Mouse (Mus musculus) midbrain, embryonic 12.5 days (tissue): ENCODE results near the gene Snd1. TPM values are rescaled to one million over a fixed set of nuclear protein-coding genes. Genes with fewer than 3 reads are reported as not detected.

ENCODE experiments used
- ATAC-seq: fragments of 200-750 bp; cut with Nextera tagmentation; 2 replicates; pipeline ENCODE4 v1.8.0; 2017; ENCODE audit warnings: low read depth, moderate TSS enrichment, moderate library complexity; ENCODE audit not compliant: low FRiP score
- H3K27ac ChIP-seq: fragments of 300-500 bp; sonication (generic); replicated peaks from 2 replicates; pipeline ENCODE4 v1.5.1; 2016; ENCODE audit warnings: mild to moderate bottlenecking
- H3K27me3 ChIP-seq: fragments of 300-500 bp; sonication (generic); 2 replicates; pipeline ENCODE4 v1.6.1; 2016; ENCODE audit warnings: mild to moderate bottlenecking
- H3K36me3 ChIP-seq: fragments of 300-500 bp; sonication (generic); 2 replicates; pipeline ENCODE4 v1.6.1; 2016
- H3K4me1 ChIP-seq: fragments of 300-500 bp; sonication (generic); 2 replicates; pipeline ENCODE4 v1.6.1; 2016
- H3K4me2 ChIP-seq: fragments of 300-500 bp; sonication (generic); replicated peaks from 2 replicates; pipeline ENCODE4 v1.6.1; 2016; ENCODE audit warnings: mild to moderate bottlenecking, moderate library complexity
- H3K4me3 ChIP-seq: fragments of 300-500 bp; sonication (generic); 2 replicates; pipeline ENCODE4 v1.5.1; 2016; ENCODE audit warnings: mild to moderate bottlenecking
- H3K9ac ChIP-seq: fragments of 300-500 bp; sonication (generic); replicated peaks from 2 replicates; pipeline ENCODE4 v1.6.1; 2016; ENCODE audit warnings: mild to moderate bottlenecking, moderate library complexity
- H3K9me3 ChIP-seq: fragments of 300-500 bp; sonication (generic); 2 replicates; pipeline ENCODE4 v1.6.1; 2016; ENCODE audit warnings: mild to moderate bottlenecking
- WGBS: fragments of 180-500 bp; shearing (Covaris S2); methylation state at CpG from one replicate; pipeline ENCODE4 v1.1.7; 2016; 5-methylcytosine and 5-hydroxymethylcytosine counted together
- polyA plus RNA-seq: library from polyadenylated mRNA; unstranded; fragments of >200 nt; fragmentation: Nextera tagmentation; extraction: Ambion mirVana; gene quantifications from 2 replicates; pipeline ENCODE4 v1.2.1, GENCODE M21; 2016

Gene Snd1
- polyA plus RNA-seq, 1 experiment from 2014 or later, result 106 TPM

- Histone ChIP-seq H3K27me3 (no peaks in the 10 kb centered on the region), H3K4me2 (no peak overlapping the region), H3K27ac (no peak overlapping the region), H3K36me3 (no peaks in the 10 kb centered on the region), H3K9me3 (no peaks in the 10 kb centered on the region), H3K9ac (no peak overlapping the region), H3K4me1 (no peaks in the 10 kb centered on the region; the same call in 1 of the 2 replicates), H3K4me3 (no peak overlapping the region)
- no peak for ATAC-seq
- 74% methylated on average over 3 of the region's 3 CpGs for WGBS
Observed at GRCm38 (mm10) chr6:28664716-28665115, 189.8 kb downstream of the Snd1 start.

- H3K4me1 ChIP-seq, result no peaks in the 10 kb centered on the region; the same call in 1 of the 2 replicates
- no peak overlapping the region for H3K4me3 ChIP-seq
- H3K9ac ChIP-seq, result no peak overlapping the region
- H3K27ac ChIP-seq, result no peak overlapping the region
- 93% methylated on average over 1 of the region's 1 CpGs for whole genome bisulfite sequencing
- H3K36me3 ChIP-seq, result no peaks in the 10 kb centered on the region
- H3K4me2 ChIP-seq, result no peak overlapping the region
- no peaks in the 10 kb centered on the region for H3K9me3 ChIP-seq
- no peaks in the 10 kb centered on the region for H3K27me3 ChIP-seq
- ATAC-seq, result no peak
Observed at GRCm38 (mm10) chr6:28667586-28667985, 192.6 kb downstream of the Snd1 start.

- no peak overlapping the region for H3K4me3 ChIP-seq
- H3K27ac ChIP-seq, result no peak overlapping the region
- H3K36me3 ChIP-seq, result no peaks in the 10 kb centered on the region
- no peaks in the 10 kb centered on the region; the same call in 1 of the 2 replicates for H3K4me1 ChIP-seq
- H3K4me2 ChIP-seq, result no peak overlapping the region
- no peaks in the 10 kb centered on the region for H3K9me3 ChIP-seq
- no peaks in the 10 kb centered on the region for H3K27me3 ChIP-seq
- 97% methylated on average over 5 of the region's 5 CpGs for WGBS
- no peak overlapping the region for H3K9ac ChIP-seq
- ATAC-seq, result no peak
Observed at GRCm38 (mm10) chr6:28669251-28669650, 194.3 kb downstream of the Snd1 start.

- Histone ChIP-seq H3K4me2 (no peak overlapping the region), H3K27ac (no peak overlapping the region), H3K4me1 (no peaks in the 10 kb centered on the region), H3K9me3 (no peaks in the 10 kb centered on the region), H3K27me3 (no peaks in the 10 kb centered on the region), H3K36me3 (no peaks in the 10 kb centered on the region), H3K9ac (no peak overlapping the region), H3K4me3 (no peak overlapping the region)
- no peak for ATAC-seq
- WGBS, result 72% methylated on average over 1 of the region's 1 CpGs
Observed at GRCm38 (mm10) chr6:28672388-28672787, 197.4 kb downstream of the Snd1 start.

- Histone ChIP-seq H3K36me3 (no peaks in the 10 kb centered on the region), H3K9me3 (no peaks in the 10 kb centered on the region), H3K27me3 (no peaks in the 10 kb centered on the region), H3K4me1 (no peaks in the 10 kb centered on the region), H3K27ac (no peak overlapping the region), H3K9ac (no peak overlapping the region), H3K4me3 (no peak overlapping the region), H3K4me2 (no peak overlapping the region)
- WGBS, result 90% methylated on average over 1 of the region's 1 CpGs
- ATAC-seq, result no peak
Observed at GRCm38 (mm10) chr6:28674686-28675085, 199.7 kb downstream of the Snd1 start.

- H3K27ac ChIP-seq, result no peak overlapping the region
- H3K36me3 ChIP-seq, result no peaks in the 10 kb centered on the region
- 91% methylated on average over 1 of the region's 1 CpGs for WGBS
- no peak overlapping the region for H3K9ac ChIP-seq
- no peak for ATAC-seq
- no peak overlapping the region for H3K4me2 ChIP-seq
- H3K4me1 ChIP-seq, result no peaks in the 10 kb centered on the region; the same call in 1 of the 2 replicates
- H3K4me3 ChIP-seq, result no peak overlapping the region
- H3K27me3 ChIP-seq, result no peaks in the 10 kb centered on the region
- no peaks in the 10 kb centered on the region for H3K9me3 ChIP-seq
Observed at GRCm38 (mm10) chr6:28678896-28679295, 204.0 kb downstream of the Snd1 start.

GRCm38 (mm10) chr6:28680537-28680936 is 205.6 kb downstream of the Snd1 start:
- 88% methylated on average over 4 of the region's 4 CpGs for WGBS
- Histone ChIP-seq H3K9me3 (no peaks in the 10 kb centered on the region), H3K4me2 (no peak overlapping the region), H3K9ac (no peak overlapping the region), H3K27me3 (no peaks in the 10 kb centered on the region), H3K36me3 (no peaks in the 10 kb centered on the region), H3K27ac (no peak overlapping the region), H3K4me3 (no peak overlapping the region), H3K4me1 (no peaks in the 10 kb centered on the region; the same call in 1 of the 2 replicates)
- ATAC-seq, result no peak

- ATAC-seq, result no peak
- 92% methylated on average over 8 of the region's 8 CpGs for WGBS
- Histone ChIP-seq H3K27me3 (no peaks in the 10 kb centered on the region), H3K4me2 (no peak overlapping the region), H3K9me3 (no peaks in the 10 kb centered on the region), H3K4me3 (no peak overlapping the region), H3K9ac (no peak overlapping the region), H3K27ac (no peak overlapping the region), H3K36me3 (no peaks in the 10 kb centered on the region), H3K4me1 (no peaks in the 10 kb centered on the region; the same call in 1 of the 2 replicates)
Observed at GRCm38 (mm10) chr6:28681521-28682457, 206.8 kb downstream of the Snd1 start.

GRCm38 (mm10) chr6:28685052-28685451 is 210.1 kb downstream of the Snd1 start:
- no peak overlapping the region for H3K9ac ChIP-seq
- ATAC-seq, result no peak
- no peaks in the 10 kb centered on the region for H3K36me3 ChIP-seq
- H3K4me1 ChIP-seq, result no peaks in the 10 kb centered on the region; the same call in 1 of the 2 replicates
- H3K27ac ChIP-seq, result no peak overlapping the region
- no peaks in the 10 kb centered on the region for H3K9me3 ChIP-seq
- WGBS, result 61% methylated on average over 3 of the region's 3 CpGs
- no peak overlapping the region for H3K4me2 ChIP-seq
- H3K4me3 ChIP-seq, result no peak overlapping the region
- H3K27me3 ChIP-seq, result no peaks in the 10 kb centered on the region

GRCm38 (mm10) chr6:28685745-28686144 is 210.8 kb downstream of the Snd1 start:
- 70% methylated on average over 5 of the region's 5 CpGs for WGBS
- Histone ChIP-seq H3K9ac (no peak overlapping the region), H3K9me3 (no peaks in the 10 kb centered on the region), H3K4me2 (no peak overlapping the region), H3K27ac (no peak overlapping the region), H3K27me3 (no peaks in the 10 kb centered on the region), H3K4me1 (no peaks in the 10 kb centered on the region; the same call in 1 of the 2 replicates), H3K36me3 (no peaks in the 10 kb centered on the region), H3K4me3 (no peak overlapping the region)
- ATAC-seq, result no peak

- no peaks in the 10 kb centered on the region for H3K36me3 ChIP-seq
- H3K27ac ChIP-seq, result no peak overlapping the region
- no peak for ATAC-seq
- 91% methylated on average over 5 of the region's 5 CpGs for WGBS
- no peak overlapping the region for H3K4me3 ChIP-seq
- H3K4me1 ChIP-seq, result no peaks in the 10 kb centered on the region
- H3K4me2 ChIP-seq, result no peak overlapping the region
- H3K27me3 ChIP-seq, result no peaks in the 10 kb centered on the region
- H3K9ac ChIP-seq, result no peak overlapping the region
- H3K9me3 ChIP-seq, result no peaks in the 10 kb centered on the region
Observed at GRCm38 (mm10) chr6:28687776-28688175, 212.8 kb downstream of the Snd1 start.

GRCm38 (mm10) chr6:28692659-28693058 is 217.7 kb downstream of the Snd1 start:
- Histone ChIP-seq H3K27ac (no peak overlapping the region), H3K4me3 (no peak overlapping the region), H3K4me2 (no peak overlapping the region), H3K36me3 (no peaks in the 10 kb centered on the region), H3K9ac (no peak overlapping the region), H3K4me1 (no peaks in the 10 kb centered on the region), H3K27me3 (no peaks in the 10 kb centered on the region), H3K9me3 (no peaks in the 10 kb centered on the region)
- ATAC-seq, result no peak
